Mouse (Mus musculus): ENCODE results near the gene Vmn2r18. TPM values are rescaled to one million over a fixed set of nuclear protein-coding genes. Genes with fewer than 3 reads are reported as not detected.

Vmn2r18 gene
- polyA plus RNA-seq (2014; fragmentation: Nextera tagmentation; extraction: Ambion mirVana): 0.11 TPM in 1 of 2 replicates, not detected in the other

- no peak within 1 kb of the TSS for H3K4me3 ChIP-seq (ENCODE audit: low read length)
- H3K9ac ChIP-seq (ENCODE audit: low read depth, low read length): no peak within 1 kb of the TSS
- H3K36me3 ChIP-seq (ENCODE audit: control insufficient read depth, insufficient read depth, low read length): no peaks in the 10 kb centered on the region
- no peak within 1 kb of the TSS for H3K4me2 ChIP-seq (replicated peaks; ENCODE audit: low read depth, low read length)
- H3K4me1 ChIP-seq (ENCODE audit: control insufficient read depth, insufficient read depth, low read length): no peaks in the 10 kb centered on the region
- no peak for ATAC-seq (ENCODE audit: low FRiP score, low TSS enrichment)
- no peak within 1 kb of the TSS for H3K27ac ChIP-seq (ENCODE audit: low read depth, low read length)
- no peaks in the 10 kb centered on the region for H3K27me3 ChIP-seq (ENCODE audit: control insufficient read depth, insufficient read depth, low read length)
- WGBS: 88% methylated on average over 3 of the region's 3 CpGs
- H3K9me3 ChIP-seq (ENCODE audit: control insufficient read depth, low read length): no peaks in the 10 kb centered on the region
These were observed at the start of gene Vmn2r18 for GRCm38 (mm10) chr5:151605921-151606320. Gene Vmn2r18, minus strand, starts transcription at chr5:151606021.

GRCm38 (mm10) chr5:151651411-151651784 is 45.6 kb upstream of the Vmn2r18 start:
- Histone ChIP-seq H3K4me1 (ENCODE audit: control insufficient read depth, insufficient read depth, low read length) (0 out of 2 replicates have a peak, but pooled peaks cover 3% of the 10 kb centered on the region), H3K36me3 (ENCODE audit: control insufficient read depth, insufficient read depth, low read length) (peaks cover 32% of the 10 kb centered on the region), H3K4me2 (replicated peaks; ENCODE audit: low read depth, low read length) (peak overlapping the region; percentile 41), H3K9me3 (ENCODE audit: control insufficient read depth, low read length) (no peaks in the 10 kb centered on the region), H3K9ac (ENCODE audit: low read depth, low read length) (no peak overlapping the region; the same call in 1 of the 2 replicates), H3K4me3 (ENCODE audit: low read length) (peak overlapping the region; percentile 70; the same call in 1 of the 2 replicates), H3K27me3 (ENCODE audit: control insufficient read depth, insufficient read depth, low read length) (no peaks in the 10 kb centered on the region), H3K27ac (ENCODE audit: low read depth, low read length) (0 out of 2 replicates have a peak overlapping the region, but pooled peaks have one; percentile 77)
- 65% methylated on average over 3 of the region's 3 CpGs for WGBS
- no peak for ATAC-seq (ENCODE audit: low FRiP score, low TSS enrichment)

GRCm38 (mm10) chr5:151650700-151651410 is 45.0 kb upstream of the Vmn2r18 start, which contains the start of gene Rfc3:
Gene Rfc3, minus strand, starts transcription at chr5:151651242.
- peak within 1 kb of the TSS; percentile 41 for H3K4me2 ChIP-seq (replicated peaks; ENCODE audit: low read depth, low read length)
- no peaks in the 10 kb centered on the region for H3K27me3 ChIP-seq (ENCODE audit: control insufficient read depth, insufficient read depth, low read length)
- WGBS: 1% methylated on average over 42 of the region's 42 CpGs
- H3K36me3 ChIP-seq (ENCODE audit: control insufficient read depth, insufficient read depth, low read length): peaks cover 37% of the 10 kb centered on the region
- H3K4me3 ChIP-seq (ENCODE audit: low read length): peak within 1 kb of the TSS; percentile 70
- peak; percentile 99 for ATAC-seq (ENCODE audit: low FRiP score, low TSS enrichment)
- no peaks in the 10 kb centered on the region for H3K9me3 ChIP-seq (ENCODE audit: control insufficient read depth, low read length)
- H3K27ac ChIP-seq (ENCODE audit: low read depth, low read length): peak within 1 kb of the TSS; percentile 77
- H3K9ac ChIP-seq (ENCODE audit: low read depth, low read length): peak within 1 kb of the TSS; percentile 80
- H3K4me1 ChIP-seq (ENCODE audit: control insufficient read depth, insufficient read depth, low read length): 0 out of 2 replicates have a peak, but pooled peaks cover 3% of the 10 kb centered on the region

DNA sequence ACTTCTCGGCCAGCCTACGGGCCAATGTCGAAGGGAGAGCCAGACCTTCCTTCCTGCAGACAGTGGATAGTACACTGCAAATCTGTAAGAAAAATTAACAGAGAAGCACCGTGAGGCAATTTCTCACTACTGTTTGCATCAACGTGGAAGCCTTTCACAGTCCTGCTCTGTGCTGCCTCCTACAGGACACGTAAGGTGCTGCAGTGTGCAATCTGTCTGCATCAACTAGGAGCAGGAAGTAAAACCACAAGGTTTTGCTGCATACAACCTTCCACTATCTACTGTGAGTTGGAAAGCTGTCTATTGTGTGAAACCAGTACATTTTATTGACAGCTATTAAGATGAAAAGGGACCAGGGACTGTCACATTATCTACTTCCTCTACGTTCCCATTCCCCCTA is 39.0 kb upstream of the Vmn2r18 start:
- H3K4me1 ChIP-seq (ENCODE audit: control insufficient read depth, insufficient read depth, low read length): 0 out of 2 replicates have a peak, but pooled peaks cover 3% of the 10 kb centered on the region
- no peak for ATAC-seq (ENCODE audit: low FRiP score, low TSS enrichment)
- H3K27ac ChIP-seq (ENCODE audit: low read depth, low read length): no peak overlapping the region
- no peaks in the 10 kb centered on the region for H3K27me3 ChIP-seq (ENCODE audit: control insufficient read depth, insufficient read depth, low read length)
- H3K9me3 ChIP-seq (ENCODE audit: control insufficient read depth, low read length): no peaks in the 10 kb centered on the region
- H3K4me2 ChIP-seq (replicated peaks; ENCODE audit: low read depth, low read length): no peak overlapping the region
- no peak overlapping the region for H3K9ac ChIP-seq (ENCODE audit: low read depth, low read length)
- H3K4me3 ChIP-seq (ENCODE audit: low read length): no peak overlapping the region
- peaks cover 85% of the 10 kb centered on the region for H3K36me3 ChIP-seq (ENCODE audit: control insufficient read depth, insufficient read depth, low read length)
- WGBS: 92% methylated on average over 7 of the region's 7 CpGs

GRCm38 (mm10) chr5:151642867-151643266 is 37.0 kb upstream of the Vmn2r18 start:
- H3K4me2 ChIP-seq (replicated peaks; ENCODE audit: low read depth, low read length): no peak overlapping the region
- 87% methylated on average over 5 of the region's 5 CpGs for WGBS
- H3K9ac ChIP-seq (ENCODE audit: low read depth, low read length): no peak overlapping the region
- ATAC-seq (ENCODE audit: low FRiP score, low TSS enrichment): no peak
- peaks cover 68% of the 10 kb centered on the region for H3K36me3 ChIP-seq (ENCODE audit: control insufficient read depth, insufficient read depth, low read length)
- H3K9me3 ChIP-seq (ENCODE audit: control insufficient read depth, low read length): no peaks in the 10 kb centered on the region
- H3K4me1 ChIP-seq (ENCODE audit: control insufficient read depth, insufficient read depth, low read length): no peaks in the 10 kb centered on the region
- H3K27me3 ChIP-seq (ENCODE audit: control insufficient read depth, insufficient read depth, low read length): no peaks in the 10 kb centered on the region
- no peak overlapping the region for H3K27ac ChIP-seq (ENCODE audit: low read depth, low read length)
- H3K4me3 ChIP-seq (ENCODE audit: low read length): no peak overlapping the region

DNA sequence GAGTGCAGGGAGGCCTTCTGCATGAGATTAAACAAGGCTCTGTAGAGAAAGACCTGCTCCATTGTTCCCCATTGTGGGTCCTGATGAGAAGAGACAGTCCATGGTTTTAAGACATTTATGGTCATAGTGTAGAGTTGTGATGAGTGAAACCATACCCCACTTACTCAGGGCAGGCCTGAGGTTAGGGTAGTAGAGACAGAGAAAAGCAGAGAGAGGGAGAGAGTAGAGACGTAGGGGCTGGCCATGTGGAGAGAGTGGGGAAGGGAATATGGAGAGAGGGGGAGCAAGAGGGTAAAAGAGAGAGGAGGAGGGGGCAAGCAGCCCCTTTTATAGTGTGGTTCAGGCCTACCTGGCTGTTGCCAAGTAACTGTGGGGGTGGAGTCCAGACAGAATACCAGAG is 36.3 kb upstream of the Vmn2r18 start:
- H3K4me3 ChIP-seq (ENCODE audit: low read length): no peak overlapping the region
- ATAC-seq (ENCODE audit: low FRiP score, low TSS enrichment): no peak
- peaks cover 60% of the 10 kb centered on the region for H3K36me3 ChIP-seq (ENCODE audit: control insufficient read depth, insufficient read depth, low read length)
- H3K4me2 ChIP-seq (replicated peaks; ENCODE audit: low read depth, low read length): no peak overlapping the region
- no peak overlapping the region for H3K27ac ChIP-seq (ENCODE audit: low read depth, low read length)
- no peak overlapping the region for H3K9ac ChIP-seq (ENCODE audit: low read depth, low read length)
- H3K4me1 ChIP-seq (ENCODE audit: control insufficient read depth, insufficient read depth, low read length): no peaks in the 10 kb centered on the region
- H3K9me3 ChIP-seq (ENCODE audit: control insufficient read depth, low read length): no peaks in the 10 kb centered on the region
- WGBS: 100% methylated on average over 1 of the region's 1 CpGs
- no peaks in the 10 kb centered on the region for H3K27me3 ChIP-seq (ENCODE audit: control insufficient read depth, insufficient read depth, low read length)

DNA sequence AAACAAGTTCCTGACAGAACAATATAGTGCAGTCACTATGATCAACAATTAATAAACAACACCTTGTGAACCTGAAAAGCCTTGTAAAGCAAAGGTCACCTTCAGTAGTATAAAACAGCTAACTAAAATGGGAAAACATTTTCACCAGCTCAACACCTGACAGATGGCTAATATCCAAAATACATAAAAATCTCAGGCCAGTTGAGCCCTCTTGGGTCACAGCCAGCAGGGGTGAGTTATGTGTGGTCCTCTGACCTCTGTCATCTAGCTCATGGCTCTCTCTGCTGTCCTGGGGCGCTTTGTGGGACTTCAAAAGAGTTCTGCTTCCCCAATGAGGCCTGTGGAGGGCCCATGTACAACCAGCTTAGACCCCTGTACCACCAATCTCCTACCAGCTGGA is 4.1 kb downstream of the Vmn2r18 start:
- no peak overlapping the region for H3K27ac ChIP-seq (ENCODE audit: low read depth, low read length)
- H3K4me1 ChIP-seq (ENCODE audit: control insufficient read depth, insufficient read depth, low read length): no peaks in the 10 kb centered on the region
- H3K27me3 ChIP-seq (ENCODE audit: control insufficient read depth, insufficient read depth, low read length): no peaks in the 10 kb centered on the region
- H3K4me3 ChIP-seq (ENCODE audit: low read length): no peak overlapping the region
- H3K4me2 ChIP-seq (replicated peaks; ENCODE audit: low read depth, low read length): no peak overlapping the region
- no peaks in the 10 kb centered on the region for H3K36me3 ChIP-seq (ENCODE audit: control insufficient read depth, insufficient read depth, low read length)
- no peaks in the 10 kb centered on the region for H3K9me3 ChIP-seq (ENCODE audit: control insufficient read depth, low read length)
- no peak for ATAC-seq (ENCODE audit: low FRiP score, low TSS enrichment)
- H3K9ac ChIP-seq (ENCODE audit: low read depth, low read length): no peak overlapping the region
- 23% methylated on average over 1 of the region's 1 CpGs for WGBS

Other genes starting within 250 kb of the Vmn2r18 start
- not detected in 2 replicates for gene Gm42906, start 177.9 kb downstream of the Vmn2r18 start, polyA plus RNA-seq (2014; fragmentation: Nextera tagmentation; extraction: Ambion mirVana)
- gene Rfc3, start 45.2 kb upstream of the Vmn2r18 start, polyA plus RNA-seq (2014; fragmentation: Nextera tagmentation; extraction: Ambion mirVana): 114 and 133 TPM in 2 replicates